Mouse (Mus musculus) small intestine, adult 2 months (tissue): ENCODE data around the gene Atp5mpl.

Source experiments
- CTCF ChIP-seq: fragments of 200-500 bp; IDR thresholded peaks from 2 replicates; pipeline ENCODE4 v1.5.1; 2012; ENCODE audit warnings: low read depth, mild to moderate bottlenecking, control low read depth, inconsistent platforms, low read length, moderate library complexity, mixed read lengths; ENCODE audit not compliant: insufficient replicate concordance, insufficient read length; ENCODE audit errors: extremely low read depth
- POLR2A ChIP-seq: fragments of 200-500 bp; IDR thresholded peaks from 2 replicates; pipeline ENCODE4 v1.6.1; 2012; ENCODE audit warnings: low read depth, mild to moderate bottlenecking, control low read depth, inconsistent platforms, low read length, moderate library complexity

GRCm38 (mm10) chr12:111963339-111963738, 3.4 kb downstream of the Atp5mpl start:
- TF ChIP-seq POLR2A (no peak), CTCF (no peak)
